Mouse (Mus musculus) liver, embryonic 14.5 days (tissue): Measurements from ENCODE around the gene Ltbp1.

Source experiments
- CTCF ChIP-seq: IDR thresholded peaks from 2 replicates; pipeline ENCODE4 v1.5.1; 2016; ENCODE audit warnings: antibody characterized with exemption, low read depth, control low read depth
- EP300 ChIP-seq: IDR thresholded peaks from 2 replicates; pipeline ENCODE4 v1.6.1; 2016; ENCODE audit warnings: antibody characterized with exemption, low read depth

GRCm38 (mm10) chr17:74995266-74995665, 10.1 kb upstream of the Ltbp1 start:
- TF ChIP-seq EP300: no peak
- TF ChIP-seq CTCF: no peak
